Mouse (Mus musculus) olfactory bulb, adult 2 months (tissue): ENCODE data around the gene Cd81.

ENCODE experiments used
- CTCF ChIP-seq: fragments of 200-500 bp; IDR thresholded peaks from 2 replicates; pipeline ENCODE4 v1.5.1; 2012; ENCODE audit warnings: low read depth, mild to moderate bottlenecking, low read length, moderate library complexity; ENCODE audit not compliant: insufficient read depth
- POLR2A ChIP-seq: fragments of 200-500 bp; IDR thresholded peaks from 2 replicates; pipeline ENCODE4 v1.6.1; 2012; ENCODE audit warnings: mild to moderate bottlenecking, low read depth, low read length, moderate library complexity; ENCODE audit not compliant: insufficient read depth

DNA sequence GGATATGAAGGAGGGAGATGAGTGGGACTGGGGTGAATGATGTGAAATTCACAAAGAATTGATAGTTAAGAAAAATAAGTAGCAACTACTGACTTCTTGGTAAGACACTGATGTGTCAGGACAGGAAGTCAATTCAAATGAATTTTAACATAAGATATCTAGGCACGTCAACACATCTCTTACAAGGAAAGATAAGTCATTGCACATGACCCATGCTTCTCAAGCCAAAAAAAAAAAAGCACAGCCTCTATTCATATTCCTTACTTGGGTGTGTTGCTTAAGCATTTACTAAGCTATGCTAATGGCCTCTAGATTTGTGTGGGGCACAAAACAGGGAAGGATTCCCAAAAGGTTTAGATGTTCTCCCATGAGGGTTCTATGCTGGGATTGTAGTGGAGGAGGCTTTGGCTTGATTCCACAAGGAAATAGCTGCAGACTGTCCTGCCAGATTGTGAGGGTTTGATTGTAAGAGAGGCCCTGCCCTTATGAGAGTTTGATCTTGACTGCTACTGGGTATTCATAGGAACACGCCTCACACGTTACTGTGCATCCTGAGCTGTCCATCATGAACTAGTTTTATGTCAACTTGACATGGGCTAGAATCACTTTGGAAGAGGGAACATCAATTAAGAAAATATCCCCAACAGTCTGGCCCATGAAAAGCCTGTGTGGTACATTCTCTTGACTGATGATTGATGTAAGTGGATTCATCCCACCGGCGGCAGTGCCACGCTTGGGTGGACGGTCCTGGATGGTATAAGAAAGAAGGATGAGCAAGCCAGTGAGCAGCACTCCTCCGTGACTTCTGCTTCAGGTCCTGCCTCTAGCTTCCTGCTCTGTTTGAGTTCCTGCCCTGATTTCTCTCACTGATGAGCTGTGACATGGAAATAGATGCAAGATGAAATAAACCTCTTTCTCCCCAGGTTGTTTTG, 17.8 kb upstream of the Cd81 start:
- TF ChIP-seq POLR2A (no peak), CTCF (no peak)
